Mouse (Mus musculus): ENCODE data around the gene Ccnl2.

Ccnl2 gene

GRCm38 (mm10) chr4:155840076-155841002 is 28.1 kb downstream of the Ccnl2 start:
- DNase-seq, result peak; percentile 30

GRCm38 (mm10) chr4:155841003-155841454 is 28.7 kb downstream of the Ccnl2 start:
- peak; percentile 88 for DNase-seq

GRCm38 (mm10) chr4:155841651-155842270 is 29.5 kb downstream of the Ccnl2 start:
- no peak for DNase-seq

- DNase-seq, result no peak
These were observed 30.9 kb downstream of the Ccnl2 start for GRCm38 (mm10) chr4:155843231-155843630.

GRCm38 (mm10) chr4:155846871-155847578 is 34.7 kb downstream of the Ccnl2 start, which contains the start of gene Dvl1:
TSS of gene Dvl1 (plus strand) at chr4:155847402.
- peak; percentile 92 for DNase-seq

- DNase-seq, result peak; percentile 54
These were observed 35.5 kb downstream of the Ccnl2 start for GRCm38 (mm10) chr4:155847591-155848352.

GRCm38 (mm10) chr4:155848434-155849095 is 36.3 kb downstream of the Ccnl2 start:
- no peak for DNase-seq

- DNase-seq, result no peak
These were observed 37.1 kb downstream of the Ccnl2 start for GRCm38 (mm10) chr4:155849391-155849790.

- no peak for DNase-seq
These were observed 37.6 kb downstream of the Ccnl2 start for GRCm38 (mm10) chr4:155849792-155850451.

GRCm38 (mm10) chr4:155851368-155851767 is 39.1 kb downstream of the Ccnl2 start:
- DNase-seq, result no peak

GRCm38 (mm10) chr4:155851951-155852411 is 39.7 kb downstream of the Ccnl2 start:
- DNase-seq, result peak; percentile 25

- DNase-seq, result no peak
These were observed 41.1 kb downstream of the Ccnl2 start for GRCm38 (mm10) chr4:155853421-155853820.

GRCm38 (mm10) chr4:155854991-155855390 is 42.7 kb downstream of the Ccnl2 start:
- no peak for DNase-seq

GRCm38 (mm10) chr4:155856071-155856470 is 43.8 kb downstream of the Ccnl2 start:
- DNase-seq, result no peak

- DNase-seq, result no peak
These were observed 44.6 kb downstream of the Ccnl2 start for GRCm38 (mm10) chr4:155856881-155857280.

GRCm38 (mm10) chr4:155859318-155859717 is 47.0 kb downstream of the Ccnl2 start:
- peak; percentile 74 for DNase-seq

- no peak for DNase-seq
These were observed 49.5 kb downstream of the Ccnl2 start for GRCm38 (mm10) chr4:155861787-155862186.

- DNase-seq, result no peak
These were observed 50.7 kb downstream of the Ccnl2 start, which contains the start of gene Tas1r3 for GRCm38 (mm10) chr4:155863001-155863400. TSS of gene Tas1r3 (minus strand) at chr4:155863362.

- peak; percentile 39 for DNase-seq
These were observed 56.5 kb downstream of the Ccnl2 start for GRCm38 (mm10) chr4:155868614-155869298.

- DNase-seq, result peak; percentile 99
These were observed 57.2 kb downstream of the Ccnl2 start, which contains the start of the genes Cptp and Ints11 for GRCm38 (mm10) chr4:155869317-155870033. TSS of gene Cptp (minus strand) at chr4:155869440. TSS of gene Ints11 (plus strand) at chr4:155869546.
